Mouse (Mus musculus) mature B cell (primary cell): Measurements from ENCODE around the gene Ephb1.

Experiments
- in situ Hi-C: fragments of 300-500 bp; cut with MboI; formaldehyde crosslinking; loops from 2 replicates; pipeline ENCODE4 v1.14.3; 2019

Gene Ephb1

DNA sequence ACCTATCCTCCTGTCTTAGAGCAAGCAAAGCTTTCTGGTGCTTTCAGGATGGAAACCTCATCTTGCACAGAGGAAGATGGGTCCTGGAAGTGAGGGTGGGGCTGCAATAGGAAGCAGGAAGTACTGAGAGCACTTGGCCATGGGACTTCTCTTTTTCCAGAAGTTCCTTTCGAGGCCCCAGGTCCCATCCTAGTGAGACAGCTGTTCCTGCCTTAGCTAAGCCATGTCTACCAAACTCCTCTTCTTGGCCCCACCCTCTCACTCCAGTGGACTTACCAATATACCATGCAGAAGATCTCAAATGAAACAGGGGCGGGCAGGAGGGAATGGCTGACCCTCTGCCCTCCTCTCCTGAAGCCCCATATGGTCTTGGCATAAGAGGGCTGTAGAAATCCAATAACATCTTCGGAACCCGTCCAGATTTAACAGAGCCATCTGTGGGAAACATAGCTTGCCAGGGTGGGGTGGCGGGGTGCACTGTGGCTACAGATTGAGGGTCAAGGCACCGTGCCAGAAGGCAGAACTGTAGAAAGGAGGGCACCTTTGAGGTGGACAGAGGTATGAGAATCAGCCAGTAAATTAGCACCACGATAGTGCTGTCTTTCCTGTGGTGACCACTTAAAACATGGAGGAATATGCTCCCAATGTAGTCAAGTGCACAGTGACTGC, 48.9 kb downstream of the Ephb1 start:
- in situ Hi-C loops = no loop called here

DNA sequence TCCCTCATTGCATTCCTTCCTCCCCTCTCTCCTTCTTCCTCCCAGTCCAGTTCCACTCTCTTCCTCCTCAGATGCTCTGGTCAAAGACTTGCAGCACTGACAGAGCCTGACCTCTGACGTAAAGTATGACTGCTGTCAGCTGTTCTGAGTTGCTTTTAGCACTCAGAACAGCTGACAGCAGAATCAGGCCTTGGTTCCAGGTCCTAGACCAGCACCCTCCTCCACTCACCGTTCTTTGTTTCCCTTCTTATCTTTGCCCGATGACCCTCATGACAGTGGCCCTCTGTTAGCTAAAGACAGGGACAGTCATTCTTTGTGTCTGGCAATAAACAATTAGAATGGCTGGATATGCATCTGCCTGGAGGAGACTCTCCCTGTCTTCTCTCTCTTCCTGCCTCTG, 49.7 kb downstream of the Ephb1 start:
- in situ Hi-C loops = no loop called here

DNA sequence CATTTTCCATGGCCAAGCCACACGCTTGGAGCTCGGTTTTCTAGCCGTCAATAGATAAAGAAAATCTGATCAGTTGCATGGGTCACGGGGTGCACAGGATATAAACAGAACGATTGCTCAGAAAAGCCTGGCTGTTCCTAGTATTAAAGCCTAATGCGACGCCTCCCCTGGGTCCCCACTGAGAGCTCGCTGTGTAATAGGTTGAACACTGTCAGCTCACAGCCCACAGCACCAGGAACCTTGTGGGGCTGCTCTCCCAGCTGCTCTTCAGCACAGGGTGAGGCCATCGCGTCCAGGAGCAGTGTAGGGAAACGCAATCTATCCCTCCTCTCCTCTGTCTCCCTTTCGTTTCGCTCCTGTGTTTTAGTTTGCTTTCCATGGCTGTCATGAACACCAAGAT, 50.6 kb downstream of the Ephb1 start:
- in situ Hi-C loops = no loop called here

GRCm38 (mm10) chr9:102300985-102301384, 53.5 kb downstream of the Ephb1 start:
- in situ Hi-C loops = no loop called here

GRCm38 (mm10) chr9:102298741-102299140, 55.8 kb downstream of the Ephb1 start:
- in situ Hi-C loops = no loop called here

DNA sequence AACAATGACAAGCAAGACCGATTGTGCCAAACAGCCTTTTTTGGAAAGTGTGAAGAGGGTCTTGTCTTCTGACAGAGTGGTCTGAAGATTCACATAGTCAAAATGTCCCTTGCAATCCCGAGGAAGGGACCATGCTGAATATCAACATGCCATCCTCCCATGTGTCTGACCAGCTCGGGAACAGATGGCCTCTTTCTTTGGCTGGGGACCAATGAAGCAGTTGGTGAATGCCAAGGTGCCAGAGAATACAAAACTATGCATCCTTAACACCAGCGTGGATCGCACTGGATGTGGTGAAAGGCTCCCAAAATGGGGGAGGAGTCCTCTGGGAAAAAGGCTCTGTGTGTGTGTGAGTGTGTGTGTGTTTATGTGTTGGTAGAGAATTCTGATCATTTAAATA, 56.5 kb downstream of the Ephb1 start:
- in situ Hi-C loops = no loop called here

GRCm38 (mm10) chr9:102297176-102297575, 57.3 kb downstream of the Ephb1 start:
- in situ Hi-C loops = no loop called here

DNA sequence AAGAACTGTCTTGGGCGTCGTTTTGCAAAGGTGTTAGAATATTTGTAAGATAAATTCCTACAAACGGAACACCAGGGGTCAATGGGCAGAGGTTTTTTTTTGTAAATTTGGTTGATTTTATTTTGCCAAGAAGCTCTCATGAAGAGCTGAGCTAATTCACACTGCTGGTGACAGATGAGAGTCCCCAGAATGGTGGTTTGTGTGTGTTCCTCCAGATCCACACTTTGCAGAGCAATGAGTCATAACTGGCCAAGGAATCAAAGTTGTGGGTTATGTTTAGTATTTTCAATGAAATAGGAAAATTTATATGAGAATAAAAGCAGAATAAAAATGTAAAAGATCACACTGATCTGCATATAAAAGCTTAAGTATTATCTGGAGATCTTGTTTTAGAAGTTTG, 60.9 kb downstream of the Ephb1 start:
- in situ Hi-C loops = no loop called here

DNA sequence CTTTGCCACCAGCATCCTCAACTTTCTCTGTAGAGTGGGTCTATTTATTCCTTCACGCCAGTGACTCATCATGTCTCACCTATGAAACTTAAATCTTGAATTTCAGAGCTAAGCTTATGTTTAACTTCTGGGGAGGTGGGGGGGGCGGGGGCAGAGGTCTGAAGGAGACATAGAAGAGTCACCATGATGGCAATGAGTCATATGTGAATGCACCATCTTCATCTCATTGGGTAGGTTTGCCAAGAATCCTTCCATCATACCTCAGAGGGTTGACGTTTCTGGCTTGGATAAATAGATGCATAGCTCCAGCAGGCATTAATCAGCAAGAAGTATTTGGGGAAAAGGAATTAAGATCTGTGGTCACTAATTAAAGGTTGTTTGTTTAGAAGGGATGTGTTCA, 63.3 kb downstream of the Ephb1 start:
- in situ Hi-C loops = no loop called here

- in situ Hi-C loops = no loop called here
These were observed 66.1 kb downstream of the Ephb1 start for GRCm38 (mm10) chr9:102288356-102288755.

- in situ Hi-C loops = no loop called here
These were observed 78.6 kb downstream of the Ephb1 start for GRCm38 (mm10) chr9:102275931-102276330.

DNA sequence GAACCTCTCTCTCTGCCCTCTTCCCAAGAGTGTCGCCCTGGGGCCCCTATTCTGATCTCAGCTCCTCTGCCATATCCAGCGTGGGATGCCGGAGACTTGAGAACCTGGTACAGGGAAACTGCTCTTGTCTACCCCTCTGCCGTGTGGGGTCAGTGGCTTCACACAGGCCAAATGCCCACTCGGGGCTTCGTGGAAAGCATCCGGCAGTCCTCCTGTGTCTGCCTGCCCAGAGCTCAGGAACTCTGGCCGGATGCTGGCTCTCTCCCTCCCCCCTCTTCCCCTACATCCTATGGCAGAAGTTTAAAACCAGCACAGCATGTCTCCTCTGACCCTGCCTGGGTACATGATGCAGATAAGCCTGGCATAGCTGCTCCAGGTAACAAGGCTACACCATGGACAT, 80.5 kb downstream of the Ephb1 start:
- in situ Hi-C loops = no loop called here

- in situ Hi-C loops = no loop called here
These were observed 81.1 kb downstream of the Ephb1 start for GRCm38 (mm10) chr9:102273469-102273808.

GRCm38 (mm10) chr9:102272731-102273468, 81.6 kb downstream of the Ephb1 start:
- in situ Hi-C loops = no loop called here

- in situ Hi-C loops = no loop called here
These were observed 84.0 kb downstream of the Ephb1 start for GRCm38 (mm10) chr9:102270496-102270895.

GRCm38 (mm10) chr9:102267311-102268027, 87.0 kb downstream of the Ephb1 start:
- in situ Hi-C loops = no loop called here

DNA sequence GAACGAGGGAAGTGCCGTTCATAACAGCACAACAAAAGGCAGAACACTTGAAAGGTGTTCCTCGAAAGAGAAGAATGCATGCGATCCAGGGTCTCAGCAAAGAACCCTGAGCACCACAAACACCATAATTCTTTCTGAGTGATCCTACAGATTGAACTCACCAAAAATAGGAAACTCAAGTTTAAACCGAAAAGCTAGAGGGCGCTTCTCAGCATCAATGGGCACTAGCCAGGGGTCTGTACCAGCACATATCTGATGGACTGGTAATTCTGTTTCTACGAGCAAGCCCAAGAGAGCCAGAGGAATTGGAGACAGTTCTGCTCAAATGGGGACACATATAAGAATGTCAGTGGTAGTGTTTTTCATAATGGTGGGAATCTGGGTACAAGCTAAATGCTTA, 90.7 kb downstream of the Ephb1 start:
- in situ Hi-C loops = no loop called here

DNA sequence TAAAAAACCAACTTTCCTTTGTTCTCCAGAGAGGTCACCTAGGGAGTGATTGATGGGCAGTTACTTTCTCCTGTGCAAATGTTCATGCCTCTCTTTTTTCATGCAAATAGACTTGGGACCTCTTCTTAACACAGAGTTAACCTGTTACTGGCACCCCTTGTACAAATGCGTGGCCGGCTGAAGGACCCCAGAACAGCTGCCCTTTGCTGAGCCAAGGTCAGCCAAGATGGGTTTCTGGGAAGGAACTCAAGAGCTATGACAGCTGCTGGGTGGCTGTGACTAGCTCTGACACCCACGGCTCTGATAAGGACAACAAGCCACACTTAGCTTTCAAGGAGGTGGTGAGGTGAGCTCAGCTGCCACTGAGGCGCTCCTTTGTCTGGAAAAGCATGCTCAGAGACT, 92.4 kb downstream of the Ephb1 start:
- in situ Hi-C loops = no loop called here

DNA sequence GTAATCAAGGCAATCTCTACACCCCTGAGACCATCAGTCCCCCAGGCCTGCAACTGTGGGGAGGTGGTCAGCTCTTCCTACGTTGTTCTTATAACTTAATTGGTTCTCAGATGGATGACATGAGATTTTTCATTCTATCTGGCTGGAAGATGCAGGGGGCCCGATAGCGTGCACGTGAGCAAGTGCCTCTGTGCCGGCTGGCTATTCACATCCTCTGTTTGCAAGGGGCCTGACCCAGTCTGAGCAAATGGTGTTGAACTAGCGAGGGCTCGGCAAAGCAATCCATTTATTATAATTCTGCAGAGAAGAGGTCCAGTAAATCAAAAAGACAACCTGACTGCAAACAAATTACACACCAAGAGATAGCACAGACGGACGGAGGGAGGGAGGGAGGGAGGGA, 93.0 kb downstream of the Ephb1 start:
- in situ Hi-C loops = no loop called here

DNA sequence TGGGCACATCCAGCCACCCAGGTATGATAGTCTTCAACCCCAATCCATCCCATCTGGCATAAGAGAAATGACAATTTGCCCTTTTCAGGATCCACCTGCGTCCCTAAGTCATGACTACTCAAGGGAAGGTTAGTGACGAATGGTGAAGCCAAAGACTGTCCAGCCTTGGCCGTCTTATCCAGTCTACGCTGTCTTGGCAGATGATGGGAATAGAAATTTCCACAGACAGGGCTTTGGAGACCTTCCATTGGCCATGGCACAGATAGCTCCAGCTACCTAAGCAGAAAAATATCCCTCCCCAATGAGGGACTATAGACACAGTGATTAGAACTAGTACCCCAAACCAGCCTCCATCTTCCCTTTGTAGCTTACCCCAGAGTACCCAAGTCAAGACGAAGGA, 98.1 kb downstream of the Ephb1 start:
- in situ Hi-C loops = no loop called here

- in situ Hi-C loops = no loop called here
These were observed 98.7 kb downstream of the Ephb1 start for GRCm38 (mm10) chr9:102255803-102256202.

DNA sequence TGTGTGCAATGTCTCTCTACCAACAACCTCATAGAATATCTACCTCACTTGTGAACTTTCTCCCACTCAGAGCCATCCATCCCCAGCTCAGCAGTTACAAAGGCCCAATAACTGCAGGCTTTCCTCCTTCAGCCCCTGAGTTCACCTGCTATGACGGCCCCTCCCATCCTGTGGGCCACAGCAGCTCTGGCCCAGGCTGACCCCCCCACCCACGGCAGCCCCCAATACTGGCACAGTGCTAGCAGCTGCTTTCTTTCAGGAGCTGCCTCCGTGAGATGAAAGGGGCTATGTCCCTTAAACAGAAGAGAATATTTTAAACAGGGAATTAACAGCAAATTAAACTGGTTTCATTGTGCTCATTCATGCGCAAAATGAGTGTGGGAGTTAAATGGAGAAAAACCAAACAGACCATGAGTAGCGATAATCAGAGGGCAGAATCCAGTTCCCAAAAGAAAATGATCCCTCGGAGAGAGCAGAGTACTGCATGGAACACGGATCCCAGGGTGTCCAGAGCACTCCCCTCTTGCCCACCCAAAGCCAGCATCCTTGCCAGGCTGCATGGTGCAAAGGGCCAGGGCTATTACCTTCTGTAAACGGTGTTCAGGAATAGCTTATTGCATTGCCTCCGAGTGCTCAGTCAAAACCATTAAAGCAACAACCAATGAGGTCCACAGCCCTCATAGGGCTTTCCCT, 105.2 kb downstream of the Ephb1 start:
- in situ Hi-C loops = no loop called here

DNA sequence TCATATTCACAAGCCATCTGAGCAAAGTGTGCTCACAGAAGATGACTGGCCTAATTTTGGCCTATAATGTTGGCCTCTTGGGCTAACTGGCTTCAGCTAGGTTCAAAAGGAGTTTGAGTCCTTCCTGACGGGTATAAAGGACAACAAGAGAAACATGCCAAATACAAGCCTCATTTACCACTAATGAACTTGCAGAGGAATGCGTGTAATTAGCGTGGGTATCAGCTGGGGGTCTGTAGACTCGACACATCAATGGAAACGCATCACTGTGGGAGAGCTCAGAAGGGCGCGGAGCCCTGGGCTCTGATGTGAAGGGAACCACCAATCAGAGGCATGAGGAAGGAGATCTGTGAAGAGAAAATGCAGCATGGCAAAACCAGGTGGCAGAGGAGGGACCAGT, 108.9 kb downstream of the Ephb1 start:
- in situ Hi-C loops = no loop called here
